Mouse (Mus musculus) testis, adult 2 months (tissue): ENCODE measurements around the gene Ace3. TPM values are rescaled to one million over a fixed set of nuclear protein-coding genes. Genes with fewer than 3 reads are reported as not detected.

Source experiments
- H3K27ac ChIP-seq: fragments of 200-500 bp; 2 replicates; pipeline ENCODE4 v1.5.1; 2012; ENCODE audit warnings: low read depth, low read length; ENCODE audit not compliant: control insufficient read depth, insufficient read depth
- H3K27me3 ChIP-seq: fragments of 200-500 bp; 2 replicates; pipeline ENCODE4 v1.6.1; 2012; ENCODE audit warnings: mild to moderate bottlenecking, low read length, moderate library complexity; ENCODE audit not compliant: control insufficient read depth, insufficient read depth
- H3K36me3 ChIP-seq: fragments of 200-500 bp; 2 replicates; pipeline ENCODE4 v1.6.1; 2012; ENCODE audit warnings: mild to moderate bottlenecking, low read length; ENCODE audit not compliant: control insufficient read depth, insufficient read depth
- H3K4me1 ChIP-seq: fragments of 200-500 bp; 2 replicates; pipeline ENCODE4 v1.6.1; 2012; ENCODE audit warnings: low read length; ENCODE audit not compliant: control insufficient read depth, insufficient read depth
- H3K4me3 ChIP-seq: fragments of 200-500 bp; 2 replicates; pipeline ENCODE4 v1.5.1; 2012; ENCODE audit warnings: low read depth, mild to moderate bottlenecking, low read length, moderate library complexity, mixed read lengths; ENCODE audit not compliant: control insufficient read depth
- CTCF ChIP-seq: fragments of 200-500 bp; IDR thresholded peaks from 2 replicates; pipeline ENCODE4 v1.5.1; 2012; ENCODE audit warnings: low read depth, mild to moderate bottlenecking, inconsistent platforms, low read length, moderate library complexity; ENCODE audit not compliant: control insufficient read depth, insufficient read depth, insufficient replicate concordance
- POLR2A ChIP-seq: fragments of 200-500 bp; IDR thresholded peaks from 2 replicates; pipeline ENCODE4 v1.6.1; 2012; ENCODE audit warnings: low read depth, mild to moderate bottlenecking, inconsistent platforms, low read length, moderate library complexity; ENCODE audit not compliant: control insufficient read depth
- polyA plus RNA-seq: library from polyadenylated mRNA; depleted of rRNA; stranded (reverse); fragments of >200 nt; gene quantifications from 2 replicates; pipeline ENCODE4 v1.2.3, GENCODE M21; 2012

Ace3 gene
- polyA plus RNA-seq, 1 experiment = 82.6 TPM

DNA sequence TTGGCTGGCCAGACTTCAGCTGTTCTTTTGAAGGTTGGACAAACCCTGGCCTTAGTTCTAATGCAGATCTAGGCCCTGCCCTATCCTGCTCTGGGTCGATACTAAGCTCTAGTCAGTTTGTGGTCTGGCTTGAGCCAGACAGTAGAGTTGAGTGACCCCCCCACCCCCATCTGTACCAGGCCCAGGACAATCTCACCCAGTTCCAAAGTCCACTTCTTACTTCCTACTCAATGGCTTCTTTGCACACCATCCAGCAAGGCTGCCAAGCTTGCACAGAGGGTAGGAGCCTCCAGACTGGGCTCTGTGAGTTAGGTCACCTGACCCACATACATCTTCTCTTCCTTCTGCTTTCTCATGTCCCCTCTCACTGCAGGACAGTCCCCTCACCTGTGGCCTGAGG is 10.1 kb downstream of the Ace3 start:
- TF ChIP-seq POLR2A (no peak), CTCF (no peak)
- H3K27me3 ChIP-seq = no peaks in the 10 kb centered on the region
- no peak overlapping the region for H3K27ac ChIP-seq
- peaks cover 3% of the 10 kb centered on the region for H3K4me1 ChIP-seq
- no peaks in the 10 kb centered on the region for H3K36me3 ChIP-seq
- H3K4me3 ChIP-seq = no peak overlapping the region

DNA sequence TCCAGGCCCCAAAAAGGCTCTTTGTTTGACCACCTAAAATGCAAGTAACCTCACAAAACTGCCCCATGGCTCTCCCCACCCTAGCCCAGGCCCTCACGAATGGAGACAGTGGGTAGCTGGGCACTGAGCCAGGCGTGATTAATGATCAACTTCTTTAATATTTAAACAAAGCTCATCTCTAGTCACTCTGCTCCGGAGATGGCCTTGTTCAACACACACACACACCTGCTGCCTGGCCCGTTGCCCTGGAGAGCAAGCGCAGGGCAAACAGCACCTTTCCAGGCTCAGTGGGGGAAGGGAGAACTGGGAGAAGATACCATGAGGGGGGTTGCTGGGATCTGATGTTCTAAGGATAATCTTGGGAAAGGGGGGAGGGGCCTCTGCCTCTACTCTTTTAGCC is 11.5 kb downstream of the Ace3 start:
- no peak overlapping the region for H3K27ac ChIP-seq

DNA sequence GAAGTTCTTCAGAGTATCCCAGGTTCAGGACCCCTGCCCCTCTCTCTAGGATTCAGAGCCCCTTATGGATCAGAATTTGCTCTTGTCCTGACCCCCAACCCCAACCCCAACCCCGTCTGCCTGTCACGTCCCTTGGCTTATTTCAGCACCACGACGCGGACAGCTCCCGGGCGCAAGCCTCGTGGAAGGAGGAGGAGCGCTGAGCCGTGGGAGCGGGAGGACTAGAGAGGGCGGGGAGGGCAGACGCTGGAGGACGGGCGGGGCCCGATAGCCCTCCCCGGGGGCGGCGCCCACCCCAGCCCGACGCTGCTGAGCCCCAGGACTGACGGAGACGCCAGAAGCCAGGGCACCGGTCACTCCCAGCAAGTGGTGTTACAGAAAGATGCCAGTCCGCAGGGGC is 13.3 kb downstream of the Ace3 start, which contains the start of gene Kcnh6:
Gene Kcnh6 (plus strand): TSS at position 304 of the 400 bp plus-strand sequence.
- Histone ChIP-seq H3K27me3 (no peaks in the 10 kb centered on the region), H3K4me1 (peaks cover 3% of the 10 kb centered on the region), H3K36me3 (no peaks in the 10 kb centered on the region), H3K27ac (no peak within 1 kb of the TSS), H3K4me3 (no peak within 1 kb of the TSS; the same call in 1 of the 2 replicates)
- TF ChIP-seq POLR2A (no peak), CTCF (no peak)

More for the DNA sequence above, 11.5 kb downstream of the Ace3 start:
- TF ChIP-seq CTCF = no peak
- no peak for TF ChIP-seq POLR2A
- Histone ChIP-seq H3K27me3 (no peaks in the 10 kb centered on the region), H3K36me3 (no peaks in the 10 kb centered on the region), H3K4me3 (no peak overlapping the region), H3K4me1 (peaks cover 3% of the 10 kb centered on the region)

DNA sequence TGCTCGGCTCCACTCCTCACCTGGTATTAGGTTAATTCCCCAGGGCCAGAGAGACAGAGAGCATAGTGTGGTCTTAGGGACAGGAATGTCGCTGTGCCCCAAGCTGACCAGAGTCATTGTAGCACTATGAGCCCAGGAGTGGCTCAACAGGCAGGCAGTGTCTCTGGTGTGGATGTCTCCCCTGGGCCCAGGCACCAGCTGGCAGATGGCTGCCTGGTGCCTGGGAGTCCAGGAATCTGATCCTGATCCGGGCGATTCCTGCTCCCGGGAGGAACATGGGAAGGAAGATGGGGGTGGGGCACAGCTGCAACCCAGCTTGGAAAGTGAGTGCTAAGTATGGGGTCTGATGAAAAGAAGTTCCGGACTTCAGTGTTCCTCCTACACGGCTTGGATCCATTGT is 18.2 kb downstream of the Ace3 start:
- no peak overlapping the region for H3K4me3 ChIP-seq
- no peak overlapping the region for H3K27ac ChIP-seq
- H3K36me3 ChIP-seq = no peaks in the 10 kb centered on the region
- TF ChIP-seq POLR2A = no peak
- no peak for TF ChIP-seq CTCF
- peaks cover 3% of the 10 kb centered on the region for H3K4me1 ChIP-seq
- H3K27me3 ChIP-seq = no peaks in the 10 kb centered on the region

DNA sequence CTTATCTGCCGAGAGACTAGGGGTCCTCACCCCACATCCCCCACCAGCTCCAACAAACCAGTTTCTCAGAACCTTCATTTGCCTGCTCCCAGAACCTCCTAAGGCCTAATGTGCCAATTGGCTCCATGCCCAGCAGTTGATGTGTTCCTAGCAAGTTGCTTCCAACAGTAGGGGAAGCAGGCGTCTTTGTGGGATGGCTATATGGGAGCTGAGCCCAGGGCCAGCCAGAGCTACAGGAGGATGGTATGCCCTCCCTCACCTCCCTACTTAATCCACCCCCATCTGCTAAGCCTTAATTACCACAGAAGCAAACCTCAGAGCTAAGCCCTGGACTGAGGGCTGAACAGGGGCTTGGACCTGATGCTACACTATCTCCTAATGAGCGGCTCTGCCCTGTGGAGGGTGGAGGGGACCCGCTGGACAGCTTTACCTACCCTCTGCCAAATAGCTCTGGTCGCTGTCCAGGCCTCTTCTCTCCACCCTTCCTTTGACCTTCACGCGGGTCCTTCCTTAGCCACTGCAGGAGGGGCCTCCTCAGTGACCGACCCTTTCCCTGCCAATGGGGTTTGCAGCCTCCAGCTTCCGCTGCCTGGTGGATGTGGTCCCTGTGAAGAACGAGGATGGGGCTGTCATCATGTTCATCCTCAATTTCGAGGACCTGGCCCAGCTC is 19.2 kb downstream of the Ace3 start:
- Histone ChIP-seq H3K4me3 (no peak overlapping the region), H3K27ac (no peak overlapping the region), H3K27me3 (no peaks in the 10 kb centered on the region), H3K4me1 (peaks cover under 1% of the 10 kb centered on the region; the same call in 1 of the 2 replicates), H3K36me3 (no peaks in the 10 kb centered on the region)
- TF ChIP-seq CTCF = no peak
- no peak for TF ChIP-seq POLR2A

DNA sequence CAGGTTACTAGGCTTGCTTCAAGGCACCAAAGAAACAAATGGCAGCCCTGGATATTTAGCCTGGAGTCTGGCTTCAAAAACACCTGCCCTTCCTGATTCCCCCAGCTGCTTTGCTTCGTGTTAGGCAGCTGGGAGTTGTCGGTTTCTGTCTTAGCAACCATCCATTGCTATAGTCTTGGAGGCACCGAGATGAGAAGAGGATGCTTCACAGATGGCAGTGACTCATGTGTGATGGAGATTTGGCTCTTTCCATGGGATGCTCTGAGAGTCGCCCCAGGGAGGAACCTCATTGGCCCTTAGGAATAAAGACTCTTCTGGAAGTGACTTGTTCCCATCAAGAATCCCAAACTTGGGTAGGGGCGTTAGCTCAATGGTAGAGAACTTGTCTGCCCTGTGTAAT is 22.0 kb downstream of the Ace3 start:
- Histone ChIP-seq H3K4me3 (no peak overlapping the region), H3K27ac (no peak overlapping the region), H3K27me3 (no peaks in the 10 kb centered on the region), H3K4me1 (peaks cover 11% of the 10 kb centered on the region), H3K36me3 (no peaks in the 10 kb centered on the region)
- no peak for TF ChIP-seq POLR2A
- no peak for TF ChIP-seq CTCF

DNA sequence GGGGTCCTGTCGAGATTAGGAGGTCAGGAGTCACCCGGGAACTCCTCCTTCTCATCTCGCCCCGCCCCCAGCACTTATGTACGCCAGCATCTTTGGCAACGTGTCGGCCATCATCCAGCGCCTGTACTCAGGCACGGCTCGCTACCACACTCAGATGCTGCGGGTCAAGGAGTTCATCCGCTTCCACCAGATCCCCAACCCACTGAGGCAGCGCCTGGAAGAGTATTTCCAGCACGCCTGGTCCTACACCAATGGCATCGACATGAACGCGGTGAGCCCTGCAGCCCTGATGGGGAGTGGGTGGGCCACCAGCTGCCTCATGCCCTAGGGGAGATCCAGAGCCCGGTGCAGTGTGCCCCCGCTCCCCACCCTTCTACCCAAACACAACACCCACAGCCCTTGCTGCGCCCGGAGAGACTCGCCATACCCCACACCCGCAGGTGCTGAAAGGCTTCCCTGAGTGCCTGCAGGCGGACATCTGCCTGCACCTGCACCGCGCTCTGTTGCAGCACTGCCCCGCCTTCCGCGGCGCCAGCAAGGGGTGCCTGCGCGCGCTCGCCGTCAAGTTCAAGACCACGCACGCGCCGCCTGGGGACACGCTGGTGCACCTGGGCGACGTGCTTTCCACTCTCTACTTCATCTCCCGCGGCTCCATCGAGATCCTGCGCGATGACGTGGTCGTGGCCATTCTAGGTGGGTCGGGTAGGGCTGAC is 25.7 kb downstream of the Ace3 start:
- TF ChIP-seq CTCF (no peak), POLR2A (no peak)
- H3K27ac ChIP-seq = no peak overlapping the region
- peaks cover 11% of the 10 kb centered on the region for H3K4me1 ChIP-seq
- H3K27me3 ChIP-seq = no peaks in the 10 kb centered on the region
- peak overlapping the region; percentile 43 for H3K4me3 ChIP-seq
- no peaks in the 10 kb centered on the region for H3K36me3 ChIP-seq
